In genomic region chr9:121605414-121606278, GRCm38 (mm10) we compare ENCODE assay signal across 8 mouse cellular contexts. TPM values are rescaled to one million over a fixed set of nuclear protein-coding genes. Genes with fewer than 3 reads are reported as not detected.
DNase-seq lines count a peak whose midpoint lies in the region; ATAC-seq and TF ChIP-seq lines count a peak whose summit lies in the region.

No protein-coding gene starts in this region.

- H3K27me3 ChIP-seq in embryonic facial prominence, embryonic 13.5 days: no peaks in the 10 kb centered on the region; the same call in 1 of the 2 replicates
- no peaks in the 10 kb centered on the region for H3K27me3 ChIP-seq in kidney, embryonic 14.5 days (ENCODE audit: control insufficient read depth, insufficient read depth, low read length)
- no peaks in the 10 kb centered on the region for H3K27me3 ChIP-seq in limb, embryonic 14.5 days (ENCODE audit: control insufficient read depth, insufficient read depth, low read length)
- no peaks in the 10 kb centered on the region for H3K27me3 ChIP-seq in neural tube, embryonic 13.5 days
- H3K27me3 ChIP-seq in testis, adult 2 months (ENCODE audit: control insufficient read depth, insufficient read depth, low read length): no peaks in the 10 kb centered on the region

- H3K9me3 ChIP-seq in embryonic facial prominence, embryonic 13.5 days: no peaks in the 10 kb centered on the region
- no peaks in the 10 kb centered on the region for H3K9me3 ChIP-seq in kidney, embryonic 14.5 days (ENCODE audit: control insufficient read depth, low read length)
- H3K9me3 ChIP-seq in limb, embryonic 14.5 days (ENCODE audit: control insufficient read depth, low read length): no peaks in the 10 kb centered on the region
- H3K9me3 ChIP-seq in neural tube, embryonic 13.5 days: no peaks in the 10 kb centered on the region

- no peak overlapping the region for H3K4me2 ChIP-seq in embryonic facial prominence, embryonic 13.5 days
- H3K4me2 ChIP-seq in kidney, embryonic 14.5 days (replicated peaks; ENCODE audit: low read depth, low read length): no peak overlapping the region
- no peak overlapping the region for H3K4me2 ChIP-seq in limb, embryonic 14.5 days (replicated peaks; ENCODE audit: low read depth, low read length, severe bottlenecking)
- H3K4me2 ChIP-seq in neural tube, embryonic 13.5 days: no peak overlapping the region

- 0 out of 2 replicates have a peak, but pooled peaks have one; percentile 2 for ATAC-seq in embryonic facial prominence, embryonic 13.5 days (ENCODE audit: insufficient number of reproducible peaks, insufficient read depth, low FRiP score, low TSS enrichment, low read depth)
- ATAC-seq in kidney, embryonic 14.5 days (ENCODE audit: low FRiP score, low TSS enrichment): peak; percentile 75
- ATAC-seq in limb, embryonic 14.5 days (ENCODE audit: low FRiP score, low read depth): peak; percentile 83
- ATAC-seq in neural tube, embryonic 13.5 days (ENCODE audit: low read depth): peak; percentile 59; the same call in 1 of the 2 replicates

- 52% methylated on average over 12 of the region's 12 CpGs for WGBS in embryonic facial prominence, embryonic 13.5 days
- WGBS in kidney, embryonic 14.5 days: 58% methylated on average over 12 of the region's 12 CpGs
- WGBS in limb, embryonic 14.5 days: 61% methylated on average over 12 of the region's 12 CpGs
- WGBS in neural tube, embryonic 13.5 days: 55% methylated on average over 12 of the region's 12 CpGs

- peak; percentile 70 for DNase-seq in A20 (ENCODE audit: low read depth, low spot score)
- peak; percentile 68 to 75 for DNase-seq in adrenal gland, postnatal 36 days
- DNase-seq in heart, adult 9 months (ENCODE audit: low spot score in 2 of 2): peak; percentile 38 to 64
- DNase-seq in limb, embryonic 14.5 days (ENCODE audit: low spot score): peak; percentile 90

- H3K27ac ChIP-seq in embryonic facial prominence, embryonic 13.5 days: no peak overlapping the region
- H3K27ac ChIP-seq in kidney, embryonic 14.5 days (ENCODE audit: low read depth, low read length): no peak overlapping the region
- H3K27ac ChIP-seq in limb, embryonic 14.5 days (replicated peaks; ENCODE audit: low read depth, low read length): no peak overlapping the region
- H3K27ac ChIP-seq in neural tube, embryonic 13.5 days (replicated peaks): no peak overlapping the region
- H3K27ac ChIP-seq in testis, adult 2 months (ENCODE audit: control insufficient read depth, insufficient read depth, low read depth, low read length): no peak overlapping the region

- no peak for TF ChIP-seq POLR2A in limb, embryonic 14.5 days (IDR thresholded peaks at IDR 0.05; ENCODE audit: borderline replicate concordance, extremely low read depth, insufficient read depth, insufficient read length)
- TF ChIP-seq POLR2A in testis, adult 2 months (IDR thresholded peaks at IDR 0.05; ENCODE audit: control insufficient read depth, low read depth, low read length): no peak

- peak; percentile 51; the same call in 1 of the 2 replicates for TF ChIP-seq CTCF in testis, adult 2 months (IDR thresholded peaks at IDR 0.05; ENCODE audit: control insufficient read depth, insufficient read depth, insufficient replicate concordance, low read depth, low read length)

- no peaks in the 10 kb centered on the region for H3K36me3 ChIP-seq in embryonic facial prominence, embryonic 13.5 days
- H3K36me3 ChIP-seq in kidney, embryonic 14.5 days (ENCODE audit: control insufficient read depth, insufficient read depth, low read length): no peaks in the 10 kb centered on the region
- H3K36me3 ChIP-seq in limb, embryonic 14.5 days (ENCODE audit: control insufficient read depth, insufficient read depth, low read length): no peaks in the 10 kb centered on the region
- no peaks in the 10 kb centered on the region for H3K36me3 ChIP-seq in neural tube, embryonic 13.5 days
- no peaks in the 10 kb centered on the region for H3K36me3 ChIP-seq in testis, adult 2 months (ENCODE audit: control insufficient read depth, insufficient read depth, low read length)

- H3K4me1 ChIP-seq in embryonic facial prominence, embryonic 13.5 days: peaks cover 13% of the 10 kb centered on the region
- H3K4me1 ChIP-seq in kidney, embryonic 14.5 days (ENCODE audit: control insufficient read depth, insufficient read depth, low read length): no peaks in the 10 kb centered on the region
- H3K4me1 ChIP-seq in limb, embryonic 14.5 days (ENCODE audit: control insufficient read depth, insufficient read depth, low read length): 0 out of 2 replicates have a peak, but pooled peaks cover 7% of the 10 kb centered on the region
- peaks cover 6% of the 10 kb centered on the region; the same call in 1 of the 2 replicates for H3K4me1 ChIP-seq in neural tube, embryonic 13.5 days (replicated peaks)
- H3K4me1 ChIP-seq in testis, adult 2 months (ENCODE audit: control insufficient read depth, insufficient read depth, low read length): peaks cover 2% of the 10 kb centered on the region; the same call in 1 of the 2 replicates

- H3K9ac ChIP-seq in embryonic facial prominence, embryonic 13.5 days: no peak overlapping the region
- H3K9ac ChIP-seq in kidney, embryonic 14.5 days (ENCODE audit: low read depth, low read length): no peak overlapping the region
- H3K9ac ChIP-seq in limb, embryonic 14.5 days (ENCODE audit: low read depth, low read length, severe bottlenecking): no peak overlapping the region
- no peak overlapping the region for H3K9ac ChIP-seq in neural tube, embryonic 13.5 days

- no peak overlapping the region for H3K4me3 ChIP-seq in embryonic facial prominence, embryonic 13.5 days
- H3K4me3 ChIP-seq in kidney, embryonic 14.5 days (ENCODE audit: low read length): no peak overlapping the region
- H3K4me3 ChIP-seq in limb, embryonic 14.5 days (replicated peaks; ENCODE audit: low read length): no peak overlapping the region
- H3K4me3 ChIP-seq in neural tube, embryonic 13.5 days: no peak overlapping the region
- H3K4me3 ChIP-seq in testis, adult 2 months (ENCODE audit: control insufficient read depth, low read depth, low read length): no peak overlapping the region

RNA-seq across cellular contexts. Expression of gene Lyzl4, which starts 36.2 kb away (rescaled TPM):
- total RNA-seq in adrenal gland, postnatal 36 days (2021): not detected
- polyA plus RNA-seq in embryonic facial prominence, embryonic 13.5 days (2015; fragmentation: Nextera tagmentation; extraction: Ambion mirVana): 0.28 and 0.34 TPM in 2 replicates
- polyA plus RNA-seq in kidney, embryonic 14.5 days (2014; fragmentation: Nextera tagmentation; extraction: Ambion mirVana): 0.53 TPM in 1 of 2 replicates, not detected in the other
- 0.17 and 0.21 TPM in 2 replicates for polyA plus RNA-seq in limb, embryonic 14.5 days (2012; rRNA removed)
- 0.33 TPM in 1 of 2 replicates, not detected in the other for polyA plus RNA-seq in limb, embryonic 14.5 days (2014; fragmentation: Nextera tagmentation; extraction: Ambion mirVana)
- polyA plus RNA-seq in neural tube, embryonic 13.5 days (2015; fragmentation: Nextera tagmentation; extraction: Ambion mirVana): not detected in 2 replicates
- polyA plus RNA-seq in testis, adult 2 months (2012; rRNA removed): 136 and 145 TPM in 2 replicates

RNA-seq across cellular contexts. Expression of gene Vipr1, which starts 36.9 kb away (rescaled TPM):
- under 1 TPM; 0.26 to 0.40 TPM for total RNA-seq in adrenal gland, postnatal 36 days (2021)
- 0.67 TPM in 2 replicates for polyA plus RNA-seq in embryonic facial prominence, embryonic 13.5 days (2015; fragmentation: Nextera tagmentation; extraction: Ambion mirVana)
- polyA plus RNA-seq in kidney, embryonic 14.5 days (2014; fragmentation: Nextera tagmentation; extraction: Ambion mirVana): 0.47 TPM in 1 of 2 replicates, not detected in the other
- polyA plus RNA-seq in limb, embryonic 14.5 days (2012; rRNA removed): 0.42 and 0.47 TPM in 2 replicates
- 0.45 and 0.48 TPM in 2 replicates for polyA plus RNA-seq in limb, embryonic 14.5 days (2014; fragmentation: Nextera tagmentation; extraction: Ambion mirVana)
- 0.25 and 1.0 TPM in 2 replicates for polyA plus RNA-seq in neural tube, embryonic 13.5 days (2015; fragmentation: Nextera tagmentation; extraction: Ambion mirVana)
- polyA plus RNA-seq in testis, adult 2 months (2012; rRNA removed): 0.42 and 0.96 TPM in 2 replicates

Comparison
In these comparisons a context has a peak if more than half of its experiments do, and no peak if none do; other contexts are left out.
1. ATAC-seq: peak in every context shown above with its lines; median percentile 83 in limb, embryonic 14.5 days; 75 in kidney, embryonic 14.5 days; 59 in neural tube, embryonic 13.5 days; 2 in embryonic facial prominence, embryonic 13.5 days.
2. RNA of gene Lyzl4, which starts 36.2 kb away (polyA plus RNA-seq): 136 to 145 TPM in testis, adult 2 months; 0.53 TPM in kidney, embryonic 14.5 days, 0.28 to 0.34 TPM in embryonic facial prominence, embryonic 13.5 days, 0.17 to 0.33 TPM in limb, embryonic 14.5 days and not detected in neural tube, embryonic 13.5 days; every median in the first group is over 10 times any median in the second.
3. Peak in every context shown above with its lines, with median percentiles within 50 percentile points of each other: DNase-seq.